Mouse (Mus musculus) kidney, postnatal 0 days (tissue): ENCODE results near the gene Znhit2. TPM values are rescaled to one million over a fixed set of nuclear protein-coding genes. Genes with fewer than 3 reads are reported as not detected.

Experiments used
- ATAC-seq: fragments of 200-750 bp; cut with Nextera tagmentation; replicated peaks from 2 replicates; pipeline ENCODE4 v1.8.0; 2017; ENCODE audit warnings: low read depth, moderate number of reproducible peaks, moderate TSS enrichment, moderate library complexity; ENCODE audit not compliant: low FRiP score
- DNase-seq: peaks from one replicate; pipeline ENCODE4 v3.0.0-alpha.2; 2016; ENCODE audit warnings: low spot score
- H3K27ac ChIP-seq: fragments of 300-500 bp; sonication (generic); 2 replicates; pipeline ENCODE4 v1.5.1; 2014; ENCODE audit warnings: mild to moderate bottlenecking
- H3K27me3 ChIP-seq: fragments of 300-500 bp; sonication (generic); 2 replicates; pipeline ENCODE4 v1.6.1; 2014; ENCODE audit warnings: low read length, mixed read lengths; ENCODE audit not compliant: insufficient read depth
- H3K36me3 ChIP-seq: fragments of 300-500 bp; sonication (generic); 2 replicates; pipeline ENCODE4 v1.6.1; 2014; ENCODE audit warnings: low read length, mixed read lengths; ENCODE audit not compliant: insufficient read depth
- H3K4me1 ChIP-seq: fragments of 300-500 bp; sonication (generic); replicated peaks from 2 replicates; pipeline ENCODE4 v1.6.1; 2014; ENCODE audit warnings: antibody characterized with exemption, low read length, mixed read lengths; ENCODE audit not compliant: insufficient read depth
- H3K4me2 ChIP-seq: fragments of 300-500 bp; sonication (generic); 2 replicates; pipeline ENCODE4 v1.6.1; 2014; ENCODE audit warnings: mild to moderate bottlenecking, low read length, moderate library complexity, mixed read lengths
- H3K4me3 ChIP-seq: fragments of 300-500 bp; sonication (generic); replicated peaks from 2 replicates; pipeline ENCODE4 v1.5.1; 2014; ENCODE audit warnings: low read depth, low read length
- H3K9ac ChIP-seq: fragments of 300-500 bp; sonication (generic); 2 replicates; pipeline ENCODE4 v1.6.1; 2014; ENCODE audit warnings: low read depth, low read length
- H3K9me3 ChIP-seq: fragments of 300-500 bp; sonication (generic); replicated peaks from 2 replicates; pipeline ENCODE4 v1.6.1; 2016; ENCODE audit warnings: low read length, inconsistent platforms, mixed read lengths
- CTCF ChIP-seq: IDR thresholded peaks from 2 replicates; pipeline ENCODE4 v1.5.1; 2016; ENCODE audit warnings: antibody characterized with exemption, low read depth, mild to moderate bottlenecking, moderate library complexity
- WGBS: fragments of 180-500 bp; shearing (Covaris S2); extraction: QIAGEN DNeasy Blood & Tissue Kit; methylation state at CpG from one replicate; pipeline ENCODE4 v1.1.7; 2014; 5-methylcytosine and 5-hydroxymethylcytosine counted together
- polyA plus RNA-seq: library from polyadenylated mRNA; unstranded; fragments of >200 nt; fragmentation: Nextera tagmentation; extraction: Ambion mirVana; gene quantifications from 2 replicates; pipeline ENCODE4 v1.2.1, GENCODE M21; 2015

Gene Znhit2
- polyA plus RNA-seq, 1 experiment from 2014 or later, result 47.6 TPM

DNA sequence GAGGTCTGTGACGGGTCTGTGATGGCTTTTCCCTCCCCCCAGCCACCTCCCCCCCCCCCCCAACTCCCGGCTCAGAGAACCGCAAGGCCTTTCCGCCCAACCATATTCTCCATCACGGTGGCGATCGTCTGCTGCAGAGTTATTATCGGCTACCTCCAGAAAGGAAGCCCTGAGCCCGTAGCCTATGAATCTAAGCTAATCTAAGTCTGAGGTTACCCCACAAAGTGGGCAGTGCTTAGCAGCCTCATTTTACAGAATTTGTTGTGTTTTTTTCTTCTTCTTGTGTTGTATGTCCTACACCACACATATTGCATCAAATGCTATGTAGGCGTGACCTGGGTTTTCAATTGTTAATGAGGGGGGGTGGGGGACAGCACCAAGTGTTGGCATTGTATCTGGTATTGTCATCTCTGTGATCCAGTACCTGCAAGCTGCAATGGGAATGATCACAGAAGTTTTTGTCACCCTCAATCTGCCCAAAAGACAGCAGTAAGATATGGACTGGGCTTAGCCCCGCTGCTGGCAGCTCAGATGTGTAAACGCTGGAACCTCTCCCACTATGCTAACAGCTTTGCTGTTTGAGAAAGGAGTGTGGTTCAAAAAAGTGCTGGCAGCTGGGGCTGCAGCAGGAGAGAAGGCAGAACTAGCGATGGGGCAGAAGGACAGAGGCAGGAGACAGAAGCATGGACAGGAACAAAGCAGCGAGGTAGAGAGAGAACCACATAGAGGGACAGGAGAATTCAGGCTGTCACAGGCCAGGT is 30.3 kb upstream of the Znhit2 start:
- H3K9ac ChIP-seq, result no peak overlapping the region
- H3K27ac ChIP-seq, result no peak overlapping the region
- ATAC-seq, result no peak
- H3K4me1 ChIP-seq, result no peaks in the 10 kb centered on the region
- H3K36me3 ChIP-seq, result no peaks in the 10 kb centered on the region
- no peak overlapping the region for H3K4me3 ChIP-seq
- no peak for TF ChIP-seq CTCF
- H3K4me2 ChIP-seq, result no peak overlapping the region
- no peak for DNase-seq
- 68% methylated on average over 14 of the region's 14 CpGs for WGBS
- no peaks in the 10 kb centered on the region for H3K9me3 ChIP-seq
- H3K27me3 ChIP-seq, result no peaks in the 10 kb centered on the region

DNA sequence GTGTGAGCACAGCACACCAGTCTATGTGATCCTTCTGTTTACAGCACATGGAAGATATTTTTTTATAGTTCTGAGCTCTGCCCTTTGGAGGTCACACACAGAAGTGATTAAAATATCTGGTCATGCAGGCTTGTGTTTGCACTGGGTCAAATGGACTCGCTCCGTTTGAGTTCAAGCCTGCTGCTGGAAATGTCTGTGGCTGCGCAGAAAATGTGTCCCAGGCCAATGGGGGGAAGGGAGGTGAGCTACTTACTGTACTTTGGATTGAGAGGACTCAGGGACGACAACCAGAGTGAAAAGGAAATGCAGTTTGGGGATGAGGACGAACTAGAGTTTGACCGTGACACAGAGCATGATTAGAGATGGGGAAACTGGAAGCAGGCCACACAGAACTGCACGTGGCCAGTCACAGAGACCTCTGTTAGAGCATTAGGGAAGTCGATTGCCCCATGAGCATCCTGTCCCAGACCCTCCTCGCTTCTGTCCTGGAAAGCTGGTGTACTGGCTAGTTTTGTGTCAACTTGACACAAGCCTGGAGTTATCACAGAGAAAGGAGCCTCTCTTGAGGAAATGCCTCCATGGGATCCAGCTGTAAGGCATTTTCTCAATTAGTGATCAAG is 24.9 kb upstream of the Znhit2 start:
- ATAC-seq (no peak), DNase-seq (no peak)
- H3K27ac ChIP-seq, result no peak overlapping the region
- H3K9ac ChIP-seq, result no peak overlapping the region
- H3K4me1 ChIP-seq, result no peaks in the 10 kb centered on the region
- WGBS, result 65% methylated on average over 9 of the region's 9 CpGs
- no peak overlapping the region for H3K4me3 ChIP-seq
- H3K27me3 ChIP-seq, result no peaks in the 10 kb centered on the region
- H3K4me2 ChIP-seq, result no peak overlapping the region
- no peak for TF ChIP-seq CTCF
- H3K9me3 ChIP-seq, result no peaks in the 10 kb centered on the region
- H3K36me3 ChIP-seq, result no peaks in the 10 kb centered on the region

DNA sequence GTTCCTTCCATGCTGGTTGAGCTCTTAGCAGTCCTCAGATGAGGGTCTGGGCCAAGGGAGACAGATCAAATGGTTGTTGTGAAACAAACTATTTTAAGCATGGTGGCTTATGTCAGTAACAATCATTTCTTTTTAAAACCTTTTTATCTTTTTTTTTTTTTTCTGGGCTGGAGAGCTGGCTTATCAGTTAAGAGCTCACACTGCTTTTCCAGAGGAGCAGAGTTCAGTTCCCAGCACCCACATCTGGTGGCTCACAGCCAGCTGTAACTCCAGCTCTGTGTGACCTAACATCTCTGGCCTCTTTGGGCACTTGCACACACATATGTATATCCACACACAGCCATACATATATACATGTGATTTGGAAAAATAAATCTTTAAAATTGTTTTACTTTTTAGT is 23.3 kb upstream of the Znhit2 start:
- DNase-seq (no peak), ATAC-seq (no peak)
- no peak overlapping the region for H3K4me3 ChIP-seq
- H3K4me2 ChIP-seq, result no peak overlapping the region
- H3K9me3 ChIP-seq, result no peaks in the 10 kb centered on the region
- no peaks in the 10 kb centered on the region for H3K36me3 ChIP-seq
- H3K27ac ChIP-seq, result no peak overlapping the region
- peaks cover 5% of the 10 kb centered on the region; the same call in 1 of the 2 replicates for H3K4me1 ChIP-seq
- no peaks in the 10 kb centered on the region for H3K27me3 ChIP-seq
- no peak overlapping the region for H3K9ac ChIP-seq
- TF ChIP-seq CTCF, result no peak

DNA sequence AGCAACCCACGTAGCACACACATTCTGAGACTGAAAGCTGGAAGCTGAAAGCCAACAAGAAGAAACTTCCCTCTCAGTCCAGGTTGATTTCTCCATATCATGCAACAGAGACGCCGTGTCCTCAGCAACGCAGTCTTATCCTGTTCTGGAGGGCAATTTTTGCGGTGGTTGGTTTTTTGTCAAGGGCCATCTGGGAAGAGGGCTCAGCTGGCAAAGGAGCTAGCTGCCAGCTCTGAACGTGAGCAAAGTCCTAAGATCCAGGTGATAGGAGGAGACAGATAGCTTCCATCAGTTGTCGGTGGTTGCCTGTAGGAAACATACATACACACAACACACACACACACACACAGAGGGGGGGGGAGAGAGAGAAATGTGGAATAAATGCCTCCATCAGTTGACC is 22.7 kb upstream of the Znhit2 start:
- ATAC-seq, result no peak
- no peak for TF ChIP-seq CTCF

DNA sequence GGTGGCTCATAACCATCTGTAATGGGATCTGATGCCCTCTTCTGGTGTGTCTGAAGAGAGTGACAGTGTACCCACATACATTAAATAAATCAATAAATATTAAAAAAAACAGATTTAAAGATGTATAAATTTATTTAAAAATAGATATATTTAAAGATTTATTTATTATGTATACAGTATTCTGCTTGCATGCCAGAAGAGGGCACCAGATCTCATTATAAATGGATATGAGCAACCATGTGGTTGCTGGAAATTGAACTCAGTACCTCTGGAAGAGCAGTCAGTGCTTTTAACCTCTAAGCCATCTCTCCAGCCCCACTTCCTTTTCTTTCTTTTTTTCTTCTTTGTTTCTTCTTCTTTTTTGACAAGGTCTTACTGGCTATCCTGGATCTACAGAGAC is 21.0 kb upstream of the Znhit2 start:
- Histone ChIP-seq H3K9me3 (no peaks in the 10 kb centered on the region), H3K4me1 (peaks cover 5% of the 10 kb centered on the region; the same call in 1 of the 2 replicates), H3K4me2 (no peak overlapping the region), H3K4me3 (no peak overlapping the region), H3K9ac (no peak overlapping the region), H3K27ac (no peak overlapping the region), H3K27me3 (no peaks in the 10 kb centered on the region), H3K36me3 (no peaks in the 10 kb centered on the region)
- peak; percentile 43 for TF ChIP-seq CTCF
- ATAC-seq, result no peak
- DNase-seq, result no peak

More for the DNA sequence above, 22.7 kb upstream of the Znhit2 start:
- H3K27ac ChIP-seq, result no peak overlapping the region
- no peaks in the 10 kb centered on the region for H3K27me3 ChIP-seq
- peaks cover 5% of the 10 kb centered on the region; the same call in 1 of the 2 replicates for H3K4me1 ChIP-seq
- no peak overlapping the region for H3K4me3 ChIP-seq
- no peak overlapping the region for H3K9ac ChIP-seq
- 72% methylated on average over 7 of the region's 7 CpGs for WGBS
- H3K4me2 ChIP-seq, result no peak overlapping the region
- H3K9me3 ChIP-seq, result no peaks in the 10 kb centered on the region
- H3K36me3 ChIP-seq, result no peaks in the 10 kb centered on the region
- DNase-seq, result no peak

DNA sequence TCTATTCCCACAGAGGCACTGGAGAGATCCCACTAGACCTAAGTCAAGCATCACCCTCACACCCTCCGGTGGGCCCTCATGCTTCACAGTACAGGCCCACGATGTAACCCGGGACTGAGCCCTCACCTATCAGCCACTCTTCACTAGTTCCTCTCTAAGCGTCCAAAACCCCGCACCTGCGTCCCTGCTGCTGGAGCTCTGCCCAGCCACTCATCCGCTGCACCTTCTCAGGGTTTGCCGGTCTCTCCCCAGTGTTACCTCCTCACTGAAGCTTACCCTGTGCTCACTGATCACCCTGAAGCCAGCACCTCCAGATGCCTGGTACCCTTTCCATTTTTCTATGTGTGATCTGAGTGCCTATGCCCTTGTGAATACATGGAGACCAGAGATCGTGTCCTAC is 18.7 kb upstream of the Znhit2 start:
- ATAC-seq (no peak), DNase-seq (no peak)
- no peaks in the 10 kb centered on the region for H3K27me3 ChIP-seq
- no peak overlapping the region for H3K27ac ChIP-seq
- H3K9me3 ChIP-seq, result no peaks in the 10 kb centered on the region
- H3K36me3 ChIP-seq, result no peaks in the 10 kb centered on the region
- TF ChIP-seq CTCF, result no peak
- no peak overlapping the region for H3K9ac ChIP-seq
- 69% methylated on average over 9 of the region's 9 CpGs for WGBS
- no peak overlapping the region for H3K4me3 ChIP-seq
- H3K4me1 ChIP-seq, result peaks cover 10% of the 10 kb centered on the region; the same call in 1 of the 2 replicates
- H3K4me2 ChIP-seq, result no peak overlapping the region
